Mouse (Mus musculus): ENCODE measurements around the gene Atg9b.
A peak's percentile ranks its signal among the peaks of the same experiment; 100 is the strongest.

The Atg9b gene

DNA sequence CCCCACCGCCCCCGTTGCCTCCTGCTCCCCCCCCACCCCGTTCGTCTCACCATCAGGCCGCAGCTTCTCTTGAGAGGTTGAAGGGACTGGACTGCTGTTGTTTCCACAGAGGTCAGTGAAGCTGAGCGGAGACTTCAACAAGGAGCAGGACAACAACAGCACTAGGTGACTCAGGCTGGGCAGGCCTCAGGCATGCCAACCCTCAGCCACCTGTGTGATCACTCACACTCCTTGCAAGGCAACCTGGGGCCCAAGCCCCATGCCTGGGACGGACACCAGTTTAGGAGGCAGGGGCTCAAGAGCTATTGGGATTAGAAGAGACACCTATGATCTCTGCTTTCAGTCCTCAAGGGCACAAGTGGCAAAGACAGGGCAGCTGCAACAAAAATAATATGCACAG lies at the start of gene Atg9b:
Gene Atg9b, minus strand, starts transcription at position 280 of the 400 bp plus-strand sequence.
- DNase-seq (ENCODE audit: low spot score): no peak

DNA sequence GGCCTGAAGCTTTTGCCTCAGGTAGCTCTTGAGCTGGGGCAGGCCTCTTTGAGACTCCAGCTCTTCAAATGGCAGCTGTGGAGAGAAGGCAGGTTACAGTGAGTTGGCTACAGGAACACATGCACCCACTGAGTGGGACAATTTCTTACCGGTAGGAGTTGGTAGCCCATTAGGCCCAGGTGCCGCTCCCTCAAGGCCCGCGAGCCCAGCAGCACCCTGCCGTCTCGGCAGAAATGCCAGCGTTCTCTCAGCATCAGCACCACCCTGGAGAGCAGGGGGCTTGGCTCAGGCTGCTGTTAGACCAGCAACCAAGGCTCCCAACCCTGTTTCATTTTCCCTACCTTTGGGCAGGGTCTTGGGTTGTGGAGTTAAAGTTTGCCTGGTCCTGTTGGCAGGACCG lies 49.2 kb upstream of the Atg9b start:
- DNase-seq (ENCODE audit: low spot score): no peak

DNA sequence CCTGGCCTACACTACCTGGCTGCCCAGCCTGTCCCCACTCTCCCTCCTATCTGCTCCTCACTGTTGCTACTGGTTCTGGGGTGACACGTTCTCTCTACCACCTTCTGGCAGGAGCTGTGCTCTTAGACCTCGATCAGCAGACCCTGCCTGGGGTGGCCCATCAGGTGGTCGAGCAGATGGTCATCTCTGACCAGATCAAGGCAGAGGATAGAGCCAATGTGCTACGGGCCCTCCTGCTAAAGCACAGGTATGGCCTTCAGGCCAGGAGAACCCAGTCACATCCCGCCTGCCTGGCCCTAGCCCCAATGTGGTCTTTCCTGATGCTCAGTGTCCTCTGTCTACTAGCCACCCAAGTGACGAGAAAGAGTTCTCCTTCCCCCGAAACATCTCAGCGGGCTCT lies 42.0 kb upstream of the Atg9b start:
- no peak for DNase-seq (ENCODE audit: low spot score)

DNA sequence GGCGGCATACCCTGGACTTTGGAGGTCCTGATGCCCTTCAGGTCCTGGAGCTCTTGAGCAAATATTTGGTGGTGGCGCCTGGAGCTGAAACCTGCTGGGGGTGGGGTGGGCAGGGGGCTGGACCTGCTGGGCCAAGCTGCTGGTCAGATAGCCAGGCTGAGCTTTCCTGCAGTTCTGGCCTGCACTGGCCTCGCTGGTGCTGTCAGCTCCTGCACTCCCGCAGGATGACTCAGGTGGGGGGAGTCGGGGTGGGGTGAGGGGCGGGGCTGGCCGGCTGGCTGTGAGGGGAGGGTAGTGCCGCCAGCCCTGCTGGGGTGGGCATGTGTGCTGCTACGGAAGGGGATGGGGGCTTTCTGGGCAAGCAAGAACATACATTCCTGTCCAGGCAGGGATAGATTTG lies 36.7 kb upstream of the Atg9b start:
- no peak for DNase-seq (ENCODE audit: low spot score)

DNA sequence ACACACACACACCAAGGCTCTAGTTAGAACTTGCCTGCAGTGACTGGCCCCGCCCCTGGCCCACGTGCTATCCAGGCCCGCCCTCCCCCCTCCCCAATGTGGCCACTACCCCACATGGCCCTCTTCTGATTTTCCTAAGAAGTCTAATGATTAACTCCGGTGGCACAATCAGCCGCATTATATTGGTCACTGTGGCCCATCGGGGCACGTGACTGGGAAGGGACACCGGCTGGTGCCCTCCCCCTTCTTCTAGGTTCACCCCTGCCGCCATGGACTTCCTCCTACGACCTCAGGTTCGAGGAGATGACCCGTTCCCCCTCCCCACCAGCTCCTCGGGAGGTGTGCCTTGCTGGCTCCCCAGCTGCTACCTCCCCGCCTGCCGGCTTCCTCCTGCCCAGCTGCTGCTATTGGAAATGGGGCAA lies 36.0 kb upstream of the Atg9b start:
- peak; percentile 59 for DNase-seq (ENCODE audit: low spot score)

DNA sequence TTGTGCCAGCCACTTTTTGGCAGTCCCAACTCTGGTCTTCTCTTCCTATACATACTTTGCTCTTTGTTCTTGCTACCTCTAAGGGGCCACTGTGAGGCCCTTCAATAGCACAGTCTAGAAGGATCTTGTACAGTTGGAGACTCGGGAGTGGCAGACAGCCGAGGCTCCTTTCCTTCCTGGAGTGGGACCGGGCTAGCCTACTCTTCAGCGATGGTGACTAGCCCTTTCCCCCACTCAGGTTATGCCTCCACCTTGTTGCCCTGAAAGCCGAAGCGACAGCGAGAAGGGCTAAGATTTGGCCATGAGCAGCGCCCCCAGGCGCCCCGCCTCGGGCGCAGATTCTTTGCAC lies 35.3 kb upstream of the Atg9b start:
- no peak for DNase-seq (ENCODE audit: low spot score)

DNA sequence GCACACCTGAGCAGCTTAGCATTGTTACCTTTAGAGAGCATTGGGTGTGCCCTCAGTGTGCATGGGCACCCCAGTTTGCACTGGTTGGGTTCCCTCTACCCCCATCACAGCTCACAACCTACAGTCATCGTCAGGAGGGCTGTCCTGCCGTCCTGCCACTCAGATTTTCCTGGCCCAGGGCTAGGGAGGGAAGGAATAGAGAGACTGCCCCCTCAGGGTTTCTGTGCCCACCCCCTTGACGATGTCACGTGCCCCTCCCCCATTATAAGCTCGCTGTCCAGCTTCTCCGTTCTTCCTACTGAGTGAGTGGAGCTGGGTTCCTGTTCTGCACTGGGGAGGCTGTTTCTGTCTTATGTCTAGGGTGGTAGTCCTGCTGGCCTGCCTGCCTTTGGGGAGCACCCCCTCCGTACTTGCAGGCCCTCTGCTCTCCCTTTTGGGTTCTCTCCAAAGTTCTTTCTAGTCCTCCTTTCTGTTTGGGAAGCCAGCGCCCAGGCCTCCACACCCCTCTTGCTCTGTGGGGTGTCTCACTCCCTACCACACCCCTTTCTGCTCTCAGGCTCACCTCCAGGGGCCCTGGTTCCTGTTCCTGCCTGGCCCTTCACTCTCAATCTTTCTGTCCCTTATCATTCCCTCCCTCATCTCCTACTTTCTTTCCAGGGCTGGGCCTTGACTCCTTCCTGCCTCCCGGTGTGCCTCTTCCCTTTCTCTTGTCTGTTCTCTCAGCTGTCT lies 34.8 kb upstream of the Atg9b start:
- DNase-seq (ENCODE audit: low spot score): no peak

DNA sequence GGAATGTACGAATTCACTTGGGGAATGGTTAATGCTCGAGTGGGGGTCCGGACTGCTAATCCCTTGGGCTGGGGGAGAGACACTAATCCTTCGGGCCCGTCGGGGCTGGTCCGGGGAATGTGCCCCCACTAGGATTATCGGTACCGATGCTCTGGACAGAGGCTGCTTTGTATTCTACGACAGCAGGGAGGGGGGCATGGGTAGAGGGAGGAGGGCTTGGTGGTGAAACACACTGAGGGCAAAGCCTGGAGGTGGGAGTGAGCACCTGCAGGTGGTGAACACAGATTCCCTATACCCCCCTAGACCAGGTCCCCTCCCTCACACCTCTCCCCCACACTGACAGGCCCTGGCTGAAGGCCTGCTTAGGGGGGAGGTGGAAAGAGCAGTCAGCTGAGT lies 34.1 kb upstream of the Atg9b start:
- peak; percentile 26 for DNase-seq (ENCODE audit: low spot score)

DNA sequence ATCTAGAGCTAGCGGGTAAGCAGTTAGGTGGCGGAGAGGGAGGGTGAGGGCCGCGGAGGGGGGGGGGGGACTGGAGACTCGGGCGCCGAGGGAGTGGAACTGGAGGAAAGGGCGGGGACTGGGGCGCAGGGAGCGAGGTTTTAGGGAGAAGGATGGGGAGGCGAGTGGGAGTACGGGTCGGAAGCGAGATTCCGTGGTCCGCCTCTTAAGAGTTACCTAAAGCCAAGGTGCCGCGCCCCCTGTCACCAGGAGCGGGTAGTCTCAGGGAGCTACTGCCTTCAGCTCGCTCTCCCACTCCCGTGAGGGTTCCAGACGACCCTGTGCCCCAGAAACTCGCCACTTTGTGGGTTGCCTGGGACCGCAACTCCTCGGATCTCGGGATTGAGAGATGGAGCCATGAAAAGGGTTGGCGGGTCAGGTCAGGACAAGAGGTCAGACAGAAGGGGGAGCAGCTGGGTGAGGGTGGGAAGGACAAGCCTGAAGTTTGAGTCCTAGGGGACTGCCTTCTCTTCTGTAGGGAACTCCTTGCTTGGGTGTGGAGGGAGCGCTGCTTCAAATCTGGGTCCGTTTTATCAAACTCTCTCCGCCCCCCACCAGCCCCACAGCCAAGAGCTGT lies 33.6 kb upstream of the Atg9b start:
- peak; percentile 75 for DNase-seq (ENCODE audit: low spot score)

DNA sequence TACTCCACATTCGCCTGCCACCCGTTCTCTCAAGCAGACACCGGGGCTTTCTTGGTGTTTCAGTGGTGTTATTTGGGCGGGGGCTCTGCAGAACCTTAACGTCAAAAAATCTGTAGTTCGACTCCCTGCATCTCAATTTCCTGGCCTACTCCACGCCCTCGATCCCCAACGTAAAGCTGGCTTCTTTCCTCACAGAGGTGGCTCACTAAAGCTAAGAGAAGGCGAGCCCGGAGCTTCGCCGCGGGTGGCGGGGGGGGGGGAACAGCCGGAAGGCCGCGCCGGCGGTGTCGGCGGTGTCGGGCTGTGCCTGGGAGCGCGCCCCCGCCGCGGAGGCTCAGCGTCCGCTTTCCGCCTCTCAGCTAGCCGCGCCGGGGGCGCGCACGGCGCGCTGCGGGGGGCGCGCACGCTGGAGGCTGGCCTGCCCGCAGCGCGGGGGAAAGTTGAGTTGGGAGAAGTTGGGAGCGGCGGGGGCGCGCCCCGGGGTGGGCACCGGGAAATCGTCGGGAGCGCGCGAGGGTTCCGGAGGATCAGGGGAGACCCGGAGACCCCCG lies 33.0 kb upstream of the Atg9b start:
- DNase-seq (ENCODE audit: low spot score): peak; percentile 91

DNA sequence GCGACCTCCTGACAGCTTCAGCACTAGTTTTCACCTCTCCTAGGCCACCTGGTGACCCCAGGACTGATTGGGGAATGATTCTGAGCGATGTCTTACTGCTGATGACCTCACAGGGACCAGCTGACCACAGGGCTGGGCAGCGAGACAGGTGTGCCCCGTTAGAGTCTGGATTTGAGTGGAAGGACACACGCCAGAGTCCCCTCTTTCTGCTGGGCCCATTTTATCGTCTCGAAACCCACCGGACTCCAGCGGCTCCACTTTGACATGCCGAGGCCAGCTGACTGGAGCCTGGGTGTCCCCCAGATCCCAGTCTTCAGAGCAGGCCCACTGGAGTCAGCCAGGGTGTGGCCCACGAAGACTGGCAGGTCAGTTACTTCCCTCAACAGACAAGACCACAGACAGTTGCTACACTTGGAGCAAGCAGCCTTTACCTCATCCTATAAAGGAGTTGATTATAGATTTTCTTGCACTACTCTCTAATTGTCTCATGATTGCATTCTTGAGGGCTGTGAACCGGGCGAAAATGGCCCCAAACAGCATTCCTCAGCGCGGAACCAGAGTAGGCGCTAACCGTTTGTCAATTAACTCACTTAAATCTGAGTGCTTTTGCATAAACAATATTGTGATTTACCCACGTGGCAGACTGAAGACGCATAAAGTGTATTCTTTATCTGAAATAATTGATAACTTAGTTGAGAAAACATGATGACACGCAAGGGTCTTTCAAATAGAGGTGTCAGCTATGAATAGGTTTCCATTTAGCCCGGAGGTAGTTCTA lies 32.2 kb upstream of the Atg9b start:
- DNase-seq (ENCODE audit: low spot score): peak; percentile 22

DNA sequence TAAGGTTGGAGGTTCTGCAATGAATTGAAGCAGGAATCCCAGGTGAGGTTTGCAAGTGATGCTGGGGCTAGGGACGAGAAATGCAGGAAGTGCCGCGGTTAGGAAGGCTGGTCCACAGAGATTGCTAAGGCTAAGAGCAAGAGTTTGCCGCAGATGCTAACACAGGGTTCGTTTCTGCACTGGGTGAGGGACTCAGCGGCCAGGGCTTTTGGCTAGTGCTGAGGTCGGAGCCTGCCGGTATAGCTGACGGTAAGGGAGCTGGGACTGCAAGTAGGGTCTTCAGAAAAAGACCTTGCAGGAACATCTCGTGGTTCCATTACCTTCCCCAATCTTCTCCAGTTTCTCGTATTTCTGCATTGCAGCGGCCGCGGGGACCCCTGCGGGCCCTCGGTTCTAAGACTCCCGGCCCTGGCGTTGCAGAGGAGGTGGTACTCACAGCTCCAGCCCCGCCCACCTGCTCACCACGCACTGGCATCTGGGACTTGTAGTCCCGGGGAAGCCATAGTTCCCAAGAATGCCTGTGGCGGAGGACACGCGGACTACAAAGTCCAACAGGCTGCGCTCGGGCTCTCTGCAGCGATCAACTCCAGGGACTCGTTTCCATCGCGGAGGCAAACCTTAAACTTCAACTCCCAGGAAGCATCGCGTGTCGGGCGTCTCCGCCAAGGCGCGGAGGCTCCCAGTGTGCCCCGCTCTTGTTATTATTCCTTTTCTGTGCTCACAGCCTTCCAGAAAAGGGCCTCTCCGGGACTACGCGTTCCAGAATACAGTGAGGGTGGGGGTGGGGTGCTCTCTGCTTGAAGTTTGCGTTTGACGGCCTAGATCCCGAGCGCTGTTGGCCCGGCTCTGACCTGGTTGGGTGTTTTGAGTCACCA lies 31.4 kb upstream of the Atg9b start, which contains the start of the genes Cdk5 and Slc4a2:
Gene Cdk5, minus strand, starts transcription at position 402 of the 875 bp plus-strand sequence.
Gene Slc4a2, plus strand, starts transcription at position 709 of the 875 bp plus-strand sequence.
- peak; percentile 100 for DNase-seq (ENCODE audit: low spot score)

DNA sequence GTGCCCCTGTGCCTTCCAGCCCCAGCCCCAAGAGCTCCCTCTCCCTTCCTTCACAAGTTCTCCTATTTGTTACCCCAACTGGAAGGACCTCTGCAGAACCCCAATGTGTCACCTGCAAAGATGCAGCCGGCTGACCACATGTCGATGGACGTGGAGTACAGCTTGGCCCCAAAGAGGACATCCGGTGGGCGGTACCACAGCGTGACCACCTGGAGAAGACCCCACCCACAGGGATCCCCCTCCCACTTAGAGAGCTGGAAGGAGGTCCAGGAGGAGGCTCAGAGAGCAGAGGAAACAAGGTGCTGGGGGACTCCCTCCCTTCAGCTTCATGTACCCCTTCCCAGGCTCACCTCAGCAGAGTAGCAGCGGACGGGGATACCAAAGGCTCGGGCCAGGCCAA lies 28.4 kb upstream of the Atg9b start:
- no peak for DNase-seq (ENCODE audit: low spot score)

DNA sequence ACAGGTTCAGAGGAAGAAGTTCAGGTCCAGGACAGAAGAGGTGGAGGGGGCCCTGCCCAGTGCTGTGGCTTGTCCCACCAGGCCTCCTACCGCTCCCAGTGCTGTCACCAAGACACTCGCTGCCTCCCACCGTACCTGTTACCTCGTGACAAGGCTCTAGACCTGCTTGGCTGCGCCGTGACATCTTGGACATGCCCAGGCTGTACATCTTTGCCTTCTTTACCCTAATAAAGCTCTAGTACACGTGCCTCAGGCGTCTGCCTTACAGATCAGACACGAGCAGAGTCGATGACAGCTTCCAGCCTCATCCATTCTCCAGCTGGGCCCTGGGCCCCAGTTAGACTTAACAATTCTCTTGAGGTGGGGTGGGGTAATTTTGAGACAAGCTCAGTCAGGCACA lies 25.6 kb upstream of the Atg9b start:
- no peak for DNase-seq (ENCODE audit: low spot score)

DNA sequence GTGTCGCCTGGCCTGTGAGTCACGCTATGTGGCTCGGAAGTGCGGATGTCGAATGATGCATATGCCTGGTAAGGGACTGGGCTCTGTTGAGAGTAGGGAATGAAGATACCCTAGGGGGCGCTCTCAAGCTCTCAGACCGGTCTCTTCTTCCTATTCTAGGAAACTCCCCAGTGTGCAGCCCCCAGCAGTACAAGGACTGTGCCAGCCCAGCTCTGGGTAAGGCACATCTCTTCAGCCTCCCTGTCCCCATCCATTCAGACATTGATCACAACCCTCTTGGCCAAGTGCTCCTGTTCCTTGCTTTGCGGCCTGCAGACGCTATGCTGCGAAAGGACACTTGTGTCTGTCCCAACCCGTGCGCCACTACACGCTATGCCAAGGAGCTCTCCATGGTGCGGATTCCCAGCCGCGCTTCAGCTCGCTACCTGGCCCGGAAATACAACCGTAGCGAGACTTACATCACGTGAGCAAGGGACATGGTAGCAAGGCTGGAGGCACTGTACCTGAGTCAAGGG lies 24.3 kb upstream of the Atg9b start:
- DNase-seq (ENCODE audit: low spot score): peak; percentile 84

DNA sequence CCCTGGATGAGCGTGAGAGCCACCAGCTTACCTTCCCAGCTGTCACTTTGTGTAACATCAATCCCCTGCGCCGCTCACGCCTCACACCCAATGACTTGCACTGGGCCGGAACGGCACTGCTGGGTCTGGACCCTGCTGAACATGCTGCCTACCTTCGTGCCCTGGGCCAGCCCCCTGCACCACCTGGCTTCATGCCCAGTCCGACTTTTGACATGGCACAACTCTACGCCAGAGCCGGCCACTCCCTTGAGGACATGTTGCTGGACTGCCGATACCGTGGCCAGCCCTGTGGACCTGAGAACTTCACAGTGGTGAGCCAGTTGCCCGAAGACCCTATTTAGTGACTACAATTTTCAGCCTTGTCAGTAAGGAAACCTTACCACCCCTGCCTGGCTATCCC lies 22.0 kb upstream of the Atg9b start:
- DNase-seq (ENCODE audit: low spot score): no peak

DNA sequence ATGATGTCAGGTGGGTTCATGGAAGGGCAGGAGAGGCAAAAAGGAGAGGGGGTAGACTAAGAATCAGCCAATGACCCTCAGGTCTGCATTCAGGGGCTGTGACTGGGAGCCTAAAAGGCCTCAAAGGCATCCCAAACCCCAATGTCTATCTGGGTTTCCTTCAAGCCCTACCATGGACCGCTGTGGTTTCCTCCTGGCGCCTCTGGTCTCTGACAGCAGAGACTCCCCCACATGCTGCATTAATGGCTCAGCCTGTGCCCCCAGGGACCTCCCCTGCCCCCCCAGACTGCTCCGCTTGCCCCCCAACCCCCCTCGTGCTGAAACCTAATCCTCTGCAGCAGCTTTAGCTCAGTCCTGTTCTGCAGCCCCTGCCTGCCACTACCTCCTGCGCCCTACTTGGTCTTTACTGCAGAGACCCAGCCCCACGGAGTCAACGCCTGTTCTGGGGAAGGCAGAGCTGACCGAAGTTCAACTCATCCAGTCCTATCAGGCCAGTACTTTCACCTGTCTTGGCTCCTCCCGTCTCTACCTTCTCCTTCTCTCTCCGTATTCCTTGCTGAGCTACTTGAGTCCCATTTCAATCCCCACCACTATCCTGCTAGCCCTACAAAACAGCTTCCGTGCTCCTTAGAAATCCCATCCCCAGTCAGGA lies 21.2 kb upstream of the Atg9b start, which contains the start of gene Asic3:
Gene Asic3, plus strand, starts transcription at position 351 of the 652 bp plus-strand sequence.
- no peak for DNase-seq (ENCODE audit: low spot score)

DNA sequence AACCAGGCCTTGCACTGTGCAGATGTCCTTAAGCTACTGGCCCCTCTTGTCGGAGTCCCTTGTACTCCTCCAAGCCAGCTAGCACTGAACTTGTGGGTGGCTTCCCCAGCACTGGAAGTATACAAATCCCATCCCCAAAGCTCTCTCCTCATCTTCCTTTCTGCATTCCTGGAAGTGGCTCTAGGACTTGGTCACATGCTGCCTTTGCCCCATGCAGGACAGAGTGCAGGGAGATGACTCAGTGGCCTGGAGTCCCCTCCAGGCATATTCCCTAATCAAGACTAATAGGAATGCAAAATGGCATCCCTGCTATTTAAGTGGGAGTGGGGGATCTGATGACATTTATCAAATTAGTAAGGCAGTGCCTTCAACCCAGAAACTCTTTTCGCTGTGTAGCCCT lies 20.1 kb upstream of the Atg9b start:
- DNase-seq (ENCODE audit: low spot score): no peak

DNA sequence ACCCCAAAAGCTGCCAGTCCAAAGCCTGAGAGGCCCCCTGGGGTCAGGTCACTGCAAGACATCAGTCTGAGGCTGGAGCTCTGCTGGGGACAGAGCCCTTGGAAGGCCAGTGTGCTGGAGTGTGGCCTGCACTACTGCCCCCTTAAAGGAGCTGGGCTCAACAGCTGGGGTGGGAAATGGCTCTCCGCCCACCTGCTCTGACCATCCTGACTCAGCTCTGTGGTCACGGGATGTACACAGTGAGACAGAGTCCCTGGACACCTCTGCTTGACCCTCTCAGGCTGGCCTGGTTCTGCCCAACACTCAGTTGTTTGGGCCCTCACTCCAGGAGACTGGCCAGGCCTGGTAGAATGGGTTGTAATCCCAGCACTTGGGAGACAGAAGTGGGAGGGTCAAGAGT lies 17.5 kb upstream of the Atg9b start:
- no peak for DNase-seq (ENCODE audit: low spot score)

DNA sequence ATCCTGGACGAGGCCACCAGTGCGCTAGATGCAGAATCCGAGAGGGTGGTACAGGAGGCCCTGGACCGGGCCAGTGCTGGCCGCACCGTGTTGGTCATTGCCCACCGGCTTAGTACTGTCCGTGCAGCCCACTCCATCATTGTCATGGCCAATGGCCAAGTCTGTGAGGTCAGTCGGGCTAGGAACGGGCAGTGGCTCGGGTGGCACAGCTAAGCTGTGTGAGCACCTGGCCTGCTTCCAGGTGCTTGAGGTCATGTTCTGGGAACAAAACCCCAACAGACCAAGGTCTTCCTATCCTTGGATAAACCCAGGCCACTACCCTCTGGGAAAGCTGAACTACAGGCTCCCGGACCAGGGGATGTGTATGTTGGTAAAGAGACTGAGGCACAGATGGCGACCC lies 16.7 kb upstream of the Atg9b start:
- DNase-seq (ENCODE audit: low spot score): no peak

DNA sequence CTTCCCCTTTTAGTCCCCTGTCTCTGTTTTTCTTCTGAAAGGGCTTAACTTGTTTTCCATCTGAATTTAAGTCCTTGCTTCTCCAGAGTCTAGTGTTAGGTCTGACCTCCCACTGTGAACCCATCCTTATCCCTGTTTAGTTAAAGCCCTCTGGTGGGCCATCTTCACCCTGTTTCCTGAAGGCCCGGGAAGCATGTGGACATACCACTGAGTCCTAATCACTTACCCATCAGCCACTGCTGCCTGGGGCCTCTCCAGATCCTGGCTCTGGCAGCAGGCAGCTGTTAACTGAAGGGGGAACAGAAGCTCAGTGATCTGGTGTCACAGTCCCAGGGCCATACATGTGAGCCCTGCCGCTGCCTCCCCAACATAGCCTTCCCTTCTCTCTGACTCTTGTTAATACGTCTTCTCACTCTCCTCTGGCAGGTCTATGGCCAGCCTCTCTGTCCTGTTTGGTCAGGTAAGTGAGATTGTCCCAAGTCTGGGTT lies 13.5 kb upstream of the Atg9b start:
- DNase-seq (ENCODE audit: low spot score): no peak
